Comparison of ENCODE assay signal across 9 mouse cellular contexts in the genomic region with DNA sequence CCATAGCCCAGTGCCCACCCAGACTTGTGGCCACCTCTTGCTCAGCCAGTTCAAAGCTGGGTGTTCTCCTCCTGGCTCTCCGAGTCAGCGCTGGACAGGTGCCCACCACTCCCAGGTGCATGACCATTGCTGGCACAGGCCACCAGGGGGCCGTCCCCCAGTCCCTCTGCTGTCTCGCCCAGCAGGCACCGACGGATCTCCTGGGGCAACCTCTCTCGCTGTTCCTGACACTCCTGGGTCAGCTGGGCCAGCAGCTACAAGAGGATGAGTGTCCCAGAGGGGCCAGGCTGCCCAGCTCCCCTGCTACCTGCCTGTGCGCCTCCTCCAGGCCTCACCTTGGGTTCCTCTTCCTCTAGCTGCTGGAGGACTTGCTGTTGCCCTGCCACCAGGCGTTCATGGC. TPM values are rescaled to one million over a fixed set of nuclear protein-coding genes. Genes with fewer than 3 reads are reported as not detected.
DNase-seq lines count a peak whose midpoint lies in the region; ATAC-seq and TF ChIP-seq lines count a peak whose summit lies in the region.
"Had no signal": no experiment of that assay in that cellular context is flagged by ENCODE, and none has a peak within 500 bp of the region (broad histone marks: within the 10 kb centered on the region; RNA-seq: fewer than 3 reads in every experiment).

No protein-coding gene starts in this region.

- peak; percentile 30 for DNase-seq in heart, postnatal 0 days (ENCODE audit: low spot score)
- no peak for DNase-seq in heart, adult 8-10 months (ENCODE audit: low spot score)
- DNase-seq in adrenal gland, postnatal 14 days: peak; percentile 77
- DNase-seq in liver, postnatal 0 days: peak; percentile 58
- no peak for DNase-seq in layer of hippocampus, postnatal 14 days (ENCODE audit: low spot score in 2 of 2)
- no peak for DNase-seq in frontal cortex, postnatal 10 days (ENCODE audit: low spot score in 2 of 2)
- DNase-seq in ovary, adult 18-20 months (ENCODE audit: low spot score): no peak

- no peaks in the 10 kb centered on the region for H3K79me2 ChIP-seq in C2C12 (ENCODE audit: control insufficient read depth, insufficient read depth)

- H3K27me3 ChIP-seq in heart, postnatal 0 days (ENCODE audit: control insufficient read depth, insufficient read depth, low read length): no peaks in the 10 kb centered on the region
- no peaks in the 10 kb centered on the region for H3K27me3 ChIP-seq in C2C12 (ENCODE audit: control insufficient read depth, insufficient read depth, insufficient read length)
- H3K27me3 ChIP-seq in liver, postnatal 0 days (ENCODE audit: insufficient read depth, low read length): no peaks in the 10 kb centered on the region
- H3K27me3 ChIP-seq: hindbrain, embryonic 15.5 days had no signal

- TF ChIP-seq EP300 in heart, postnatal 0 days (IDR thresholded peaks at IDR 0.05; ENCODE audit: low read depth): no peak
- no peak for TF ChIP-seq EP300 in liver, postnatal 0 days (IDR thresholded peaks at IDR 0.05; ENCODE audit: low read depth)

- H3K9ac ChIP-seq in heart, postnatal 0 days (replicated peaks; ENCODE audit: low read depth, low read length): no peak overlapping the region
- H3K9ac ChIP-seq in liver, postnatal 0 days (replicated peaks): no peak overlapping the region
- H3K9ac ChIP-seq: hindbrain, embryonic 15.5 days had no signal

- peaks cover 25% of the 10 kb centered on the region for H3K36me3 ChIP-seq in heart, postnatal 0 days (replicated peaks; ENCODE audit: control insufficient read depth, insufficient read depth, low read length)
- peaks cover 49% of the 10 kb centered on the region for H3K36me3 ChIP-seq in C2C12 (ENCODE audit: control insufficient read depth, insufficient read depth)
- peaks cover 21% of the 10 kb centered on the region for H3K36me3 ChIP-seq in liver, postnatal 0 days (replicated peaks; ENCODE audit: insufficient read depth, low read length)
- H3K36me3 ChIP-seq: hindbrain, embryonic 15.5 days had no signal

- H3K4me2 ChIP-seq in heart, postnatal 0 days (ENCODE audit: low read depth, low read length): no peak overlapping the region
- no peak overlapping the region for H3K4me2 ChIP-seq in liver, postnatal 0 days (ENCODE audit: low read depth, low read length)
- H3K4me2 ChIP-seq: hindbrain, embryonic 15.5 days had no signal

- no peaks in the 10 kb centered on the region for H3K79me3 ChIP-seq in C2C12 (ENCODE audit: low read depth)

- H3K9me3 ChIP-seq in heart, postnatal 0 days (replicated peaks; ENCODE audit: control insufficient read depth, low read length): no peaks in the 10 kb centered on the region
- H3K9me3 ChIP-seq in liver, postnatal 0 days (ENCODE audit: low read length): no peaks in the 10 kb centered on the region
- H3K9me3 ChIP-seq: hindbrain, embryonic 15.5 days had no signal

- no peak for ATAC-seq in heart, postnatal 0 days (ENCODE audit: insufficient read depth, low read depth)
- no peak for ATAC-seq in liver, postnatal 0 days

- no peak overlapping the region for H3K4me3 ChIP-seq in heart, postnatal 0 days (ENCODE audit: low read depth, low read length)
- H3K4me3 ChIP-seq in C2C12 (ENCODE audit: insufficient read depth, poor library complexity, severe bottlenecking): no peak overlapping the region
- H3K4me3 ChIP-seq in liver, postnatal 0 days (ENCODE audit: low read depth, low read length): no peak overlapping the region
- H3K4me3 ChIP-seq: hindbrain, embryonic 15.5 days had no signal

- H3K4me1 ChIP-seq in heart, postnatal 0 days (ENCODE audit: control insufficient read depth, insufficient read depth): peaks cover 30% of the 10 kb centered on the region
- H3K4me1 ChIP-seq in liver, postnatal 0 days (ENCODE audit: insufficient read depth): peaks cover 21% of the 10 kb centered on the region

- peak; percentile 45 for TF ChIP-seq CTCF in heart, postnatal 0 days (IDR thresholded peaks at IDR 0.05; ENCODE audit: low read depth)
- peak; percentile 21 for TF ChIP-seq CTCF in C2C12 (IDR thresholded peaks at IDR 0.05; ENCODE audit: control insufficient read depth, insufficient read depth, insufficient read length)
- TF ChIP-seq CTCF in liver, postnatal 0 days (IDR thresholded peaks at IDR 0.05; ENCODE audit: low read depth): peak; percentile 68

- WGBS in heart, postnatal 0 days: 50% methylated on average over 9 of the region's 9 CpGs
- 76% methylated on average over 9 of the region's 9 CpGs for WGBS in liver, postnatal 0 days (ENCODE audit: insufficient replicate concordance)

- H3ac ChIP-seq in C2C12 (ENCODE audit: control insufficient read depth, insufficient read length, low read depth): no peak overlapping the region

- H3K27ac ChIP-seq in heart, postnatal 0 days (ENCODE audit: low read depth): no peak overlapping the region
- H3K27ac ChIP-seq in liver, postnatal 0 days (ENCODE audit: low read depth): no peak overlapping the region
- H3K27ac ChIP-seq: hindbrain, embryonic 15.5 days had no signal

TF ChIP-seq in C2C12, 6 proteins besides CTCF, POLR2A, EP300 and RAD21:
- TF ChIP-seq MYOD1 (IDR thresholded peaks at IDR 0.05; ENCODE audit: control insufficient read depth, insufficient read length, low read depth) (no peak), MAX (IDR thresholded peaks at IDR 0.05) (no peak), FOSL1 (IDR thresholded peaks at IDR 0.05; ENCODE audit: insufficient read depth, low read length, poor library complexity, severe bottlenecking) (no peak)

RNA-seq across cellular contexts. Expression of a gene that starts 11.8 kb away (rescaled TPM):
- total RNA-seq in heart, postnatal 0 days (2014; rRNA removed; ENCODE audit: low replicate concordance): 23.4 and 46.1 TPM in 2 replicates
- polyA plus RNA-seq in heart, postnatal 0 days (2015; fragmentation: Nextera tagmentation; extraction: Ambion mirVana): 16.8 and 20.9 TPM in 2 replicates
- total RNA-seq in heart, adult 8-10 months (2022): 10 to 100 TPM; 33.4 to 37.4 (median 35.7) TPM
- 31.2 TPM for polyA plus RNA-seq in C2C12 (2012; fragmentation: generic; extraction: Trizol)
- total RNA-seq in adrenal gland, postnatal 14 days (2021): 43.0 and 43.3 TPM in 2 replicates
- 8.9 and 10.2 TPM in 2 replicates for polyA plus RNA-seq in liver, postnatal 0 days (2015; fragmentation: Nextera tagmentation; extraction: Ambion mirVana)
- total RNA-seq in layer of hippocampus, postnatal 14 days (2021): 10 to 100 TPM; 88.1 to 94.9 TPM

RNA-seq across cellular contexts. Expression of a gene that starts 12.4 kb away (rescaled TPM):
- 46.8 and 76.0 TPM in 2 replicates for total RNA-seq in heart, postnatal 0 days (2014; rRNA removed; ENCODE audit: low replicate concordance)
- polyA plus RNA-seq in heart, postnatal 0 days (2015; fragmentation: Nextera tagmentation; extraction: Ambion mirVana): 60.7 and 62.6 TPM in 2 replicates
- total RNA-seq in heart, adult 8-10 months (2022): 10 to 100 TPM; 19.5 to 23.8 (median 21.3) TPM
- polyA plus RNA-seq in C2C12 (2012; fragmentation: generic; extraction: Trizol): 84.0 TPM
- total RNA-seq in adrenal gland, postnatal 14 days (2021): 43.0 and 45.0 TPM in 2 replicates
- polyA plus RNA-seq in liver, postnatal 0 days (2015; fragmentation: Nextera tagmentation; extraction: Ambion mirVana): 29.9 and 30.6 TPM in 2 replicates
- 10 to 100 TPM; 37.4 to 39.2 TPM for total RNA-seq in layer of hippocampus, postnatal 14 days (2021)

RNA-seq across cellular contexts. Expression of a gene that starts 19.7 kb away (rescaled TPM):
- not detected in 2 replicates for total RNA-seq in heart, postnatal 0 days (2014; rRNA removed; ENCODE audit: low replicate concordance)
- polyA plus RNA-seq in heart, postnatal 0 days (2015; fragmentation: Nextera tagmentation; extraction: Ambion mirVana): 0.04 and 0.30 TPM in 2 replicates
- total RNA-seq in heart, adult 8-10 months (2022): not detected
- polyA plus RNA-seq in C2C12 (2012; fragmentation: generic; extraction: Trizol): 0.26 TPM
- 0.93 TPM in 1 of 2 replicates, not detected in the other for total RNA-seq in adrenal gland, postnatal 14 days (2021)
- polyA plus RNA-seq in liver, postnatal 0 days (2015; fragmentation: Nextera tagmentation; extraction: Ambion mirVana): 0.06 and 0.09 TPM in 2 replicates
- total RNA-seq in layer of hippocampus, postnatal 14 days (2021): 10 to 100 TPM; 26.2 to 26.9 TPM

RNA-seq across cellular contexts. Expression of a gene that starts 20.7 kb away (rescaled TPM):
- total RNA-seq in heart, postnatal 0 days (2014; rRNA removed; ENCODE audit: low replicate concordance): 88.3 and 100 TPM in 2 replicates
- polyA plus RNA-seq in heart, postnatal 0 days (2015; fragmentation: Nextera tagmentation; extraction: Ambion mirVana): 128 and 132 TPM in 2 replicates
- total RNA-seq in heart, adult 8-10 months (2022): 100 to 1,000 TPM in 1 of 4 experiments, 10 to 100 TPM in 3; 75.4 to 112 (median 91.3) TPM
- polyA plus RNA-seq in C2C12 (2012; fragmentation: generic; extraction: Trizol): 1,811 TPM
- 264 and 275 TPM in 2 replicates for total RNA-seq in adrenal gland, postnatal 14 days (2021)
- 48.3 and 57.2 TPM in 2 replicates for polyA plus RNA-seq in liver, postnatal 0 days (2015; fragmentation: Nextera tagmentation; extraction: Ambion mirVana)
- 100 to 1,000 TPM in 1 of 2 experiments, 10 to 100 TPM in 1; 96.6 to 107 TPM for total RNA-seq in layer of hippocampus, postnatal 14 days (2021)

RNA-seq across cellular contexts. Expression of a gene that starts 22.2 kb away (rescaled TPM):
- total RNA-seq in heart, postnatal 0 days (2014; rRNA removed; ENCODE audit: low replicate concordance): 24.9 and 46.0 TPM in 2 replicates
- polyA plus RNA-seq in heart, postnatal 0 days (2015; fragmentation: Nextera tagmentation; extraction: Ambion mirVana): 8.3 and 8.6 TPM in 2 replicates
- 10 to 100 TPM; 15.6 to 16.2 (median 15.6) TPM for total RNA-seq in heart, adult 8-10 months (2022)
- 51.7 TPM for polyA plus RNA-seq in C2C12 (2012; fragmentation: generic; extraction: Trizol)
- 52.1 and 54.6 TPM in 2 replicates for total RNA-seq in adrenal gland, postnatal 14 days (2021)
- 3.5 and 3.6 TPM in 2 replicates for polyA plus RNA-seq in liver, postnatal 0 days (2015; fragmentation: Nextera tagmentation; extraction: Ambion mirVana)
- total RNA-seq in layer of hippocampus, postnatal 14 days (2021): 10 to 100 TPM; 14.7 to 15.9 TPM

Comparison
In these comparisons a context has a peak if more than half of its experiments do, and no peak if none do; other contexts are left out.
1. DNase-seq: peak in heart, postnatal 0 days (single experiment), adrenal gland, postnatal 14 days (single experiment) and liver, postnatal 0 days (single experiment); none in heart, adult 8-10 months (single experiment), layer of hippocampus, postnatal 14 days (0 of 2), frontal cortex, postnatal 10 days (0 of 2) and ovary, adult 18-20 months (single experiment).
2. RNA of a gene that starts 19.7 kb away (total RNA-seq): 26.2 to 26.9 TPM in layer of hippocampus, postnatal 14 days; 0.93 TPM in adrenal gland, postnatal 14 days, not detected in heart, adult 8-10 months and not detected in heart, postnatal 0 days; every median in the first group is over 10 times any median in the second.
3. Peak in every context shown above with its lines, with median percentiles within 50 percentile points of each other: CTCF ChIP-seq.